Mouse (Mus musculus) lung, postnatal 14 days (tissue): Measurements from ENCODE around the gene Rpl10-ps3.
A peak's percentile ranks its signal among the peaks of the same experiment; 100 is the strongest.

ENCODE experiments used
- DNase-seq: peaks from one replicate; pipeline ENCODE4 v3.0.0; 2021

The Rpl10-ps3 gene

DNA sequence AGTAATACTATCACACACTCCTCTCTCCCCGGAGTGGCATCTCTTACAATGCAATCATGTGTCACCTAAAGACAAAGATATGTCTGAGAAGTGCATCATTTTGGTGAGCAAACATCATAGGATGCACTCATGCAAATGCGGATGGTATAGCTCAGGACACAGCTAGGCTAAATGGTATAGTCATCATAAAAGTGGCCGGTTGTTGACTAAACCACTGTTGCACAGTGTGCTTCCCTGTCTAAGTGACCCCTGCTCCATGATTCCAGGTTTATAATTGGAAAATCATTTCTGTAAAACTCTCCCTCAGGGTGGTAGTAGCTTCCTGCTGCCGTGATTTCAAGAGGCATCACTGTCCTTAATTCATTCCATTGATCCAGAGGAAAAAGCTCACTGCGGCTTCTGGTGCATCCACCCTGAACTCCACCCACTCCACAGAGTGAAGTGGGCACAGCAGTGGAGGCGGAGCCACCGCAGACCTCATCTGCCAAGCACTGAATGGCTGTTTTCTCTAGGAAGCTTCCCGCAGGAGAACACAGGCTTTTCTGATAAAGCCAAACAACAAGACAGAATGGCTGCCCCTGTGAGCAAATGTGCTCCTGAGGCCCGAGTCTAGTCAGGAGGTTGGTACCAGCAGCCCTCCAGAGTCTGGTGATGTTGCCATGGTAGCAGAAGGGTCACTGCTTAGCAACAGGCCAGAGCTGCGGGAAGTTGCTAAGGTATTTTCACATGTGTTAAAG, 38.9 kb downstream of the Rpl10-ps3 start:
- no peak for DNase-seq

GRCm38 (mm10) chr9:50305046-50305445, 39.7 kb downstream of the Rpl10-ps3 start:
- no peak for DNase-seq

DNA sequence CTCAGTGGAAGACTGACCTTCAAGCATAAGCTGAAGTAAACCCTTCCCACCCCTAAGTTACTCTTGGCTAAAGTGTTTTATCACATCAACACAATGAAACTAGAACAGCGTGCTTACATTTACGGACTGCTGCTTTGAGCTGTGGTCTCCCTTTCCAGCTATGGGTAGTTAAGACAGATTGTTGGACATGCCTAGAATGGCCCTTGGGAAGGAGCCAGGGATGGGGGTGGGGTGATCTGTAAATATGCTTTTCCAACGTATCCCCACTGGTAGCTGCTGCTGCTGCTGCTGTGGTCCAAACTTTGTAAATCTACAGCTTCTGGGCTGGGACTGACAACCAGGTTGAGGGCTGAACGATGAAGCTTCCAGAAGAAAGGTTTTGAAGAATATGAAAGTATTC, 40.8 kb downstream of the Rpl10-ps3 start:
- peak; percentile 25 for DNase-seq

DNA sequence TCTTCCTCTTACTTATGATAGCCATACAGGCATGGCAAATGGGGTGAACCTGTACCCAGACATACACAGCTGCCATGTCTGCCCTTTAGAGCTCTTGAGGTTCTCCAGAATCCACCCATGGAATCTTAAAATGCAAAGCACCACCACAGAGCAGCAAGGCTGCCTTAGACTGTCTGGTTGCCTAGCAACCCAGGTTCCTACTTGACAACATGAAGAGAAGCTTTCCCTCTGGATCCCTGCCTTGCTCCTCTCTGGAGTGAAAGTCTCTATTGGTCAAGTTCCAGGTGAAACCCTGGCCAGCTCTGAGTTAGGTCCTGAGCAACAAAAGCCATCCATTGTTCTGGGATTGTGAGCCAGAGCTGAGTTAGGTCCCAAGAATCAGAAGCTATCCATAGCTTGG, 43.0 kb downstream of the Rpl10-ps3 start:
- DNase-seq, result no peak

GRCm38 (mm10) chr9:50298389-50298788, 46.4 kb downstream of the Rpl10-ps3 start:
- DNase-seq, result no peak
